Mouse (Mus musculus): Measurements from ENCODE around the gene Cdc20b.

DNA sequence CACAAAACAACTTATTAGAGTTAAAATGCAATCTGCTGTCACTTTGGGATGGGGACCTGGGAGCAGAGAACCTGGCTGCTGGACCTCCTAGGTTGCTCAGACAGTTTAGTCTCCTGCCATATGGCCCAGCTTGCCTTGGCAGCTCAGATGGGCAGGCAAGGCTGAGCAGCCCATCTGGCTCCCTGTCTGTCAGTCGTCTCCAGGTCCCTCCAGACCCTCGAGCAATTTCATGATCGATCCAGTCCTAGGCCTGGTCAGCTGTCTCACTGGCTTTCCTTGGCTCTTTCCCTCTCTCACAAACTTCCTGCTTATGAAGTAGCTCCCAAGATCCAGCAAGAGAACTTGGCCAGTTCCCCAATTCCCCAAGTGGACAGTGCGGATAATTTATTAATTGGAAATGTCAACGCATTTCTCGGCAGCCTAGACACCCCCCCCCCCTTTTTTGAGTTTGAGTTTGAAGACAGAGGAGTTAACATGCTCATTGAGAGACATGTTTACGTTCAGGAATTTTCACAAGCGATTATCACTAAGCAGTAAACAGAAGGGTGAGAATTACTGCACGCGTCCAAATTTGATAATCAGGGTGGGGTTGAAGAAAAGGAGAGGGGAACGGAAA, 532 bp upstream of the Cdc20b start:
- TF ChIP-seq POLR2A (IDR thresholded peaks at IDR 0.05; ENCODE audit: control insufficient read depth, extremely low read depth, insufficient read depth, low read length, poor library complexity), result no peak
- no peak for TF ChIP-seq CTCF (IDR thresholded peaks at IDR 0.05; ENCODE audit: borderline replicate concordance, control insufficient read depth, extremely low read depth, insufficient read depth, low read length, poor library complexity)

Measured in thymus, adult 2 months (tissue).